Mouse (Mus musculus) hindbrain, postnatal 0 days (tissue): ENCODE results near the gene Arrdc2. TPM values are rescaled to one million over a fixed set of nuclear protein-coding genes. Genes with fewer than 3 reads are reported as not detected.

Experiments
- ATAC-seq: fragments of 200-750 bp; cut with Nextera tagmentation; 2 replicates; pipeline ENCODE4 v1.8.0; 2017; ENCODE audit warnings: mild to moderate bottlenecking, moderate TSS enrichment, moderate library complexity
- DNase-seq: peaks from one replicate; pipeline ENCODE4 v3.0.0-alpha.2; 2015; ENCODE audit warnings: low spot score
- H3K27ac ChIP-seq: fragments of 300-500 bp; sonication (generic); 2 replicates; pipeline ENCODE4 v1.5.1; 2014; ENCODE audit warnings: mild to moderate bottlenecking
- H3K27me3 ChIP-seq: fragments of 300-500 bp; sonication (generic); 2 replicates; pipeline ENCODE4 v1.6.1; 2014; ENCODE audit warnings: low read length, mixed read lengths; ENCODE audit not compliant: insufficient read depth
- H3K36me3 ChIP-seq: fragments of 300-500 bp; sonication (generic); 2 replicates; pipeline ENCODE4 v1.6.1; 2014; ENCODE audit warnings: low read length, mixed read lengths; ENCODE audit not compliant: insufficient read depth
- H3K4me1 ChIP-seq: fragments of 300-500 bp; sonication (generic); 2 replicates; pipeline ENCODE4 v1.6.1; 2014; ENCODE audit warnings: antibody characterized with exemption, low read length, mixed read lengths; ENCODE audit not compliant: insufficient read depth
- H3K4me2 ChIP-seq: fragments of 300-500 bp; sonication (generic); 2 replicates; pipeline ENCODE4 v1.6.1; 2014; ENCODE audit warnings: low read depth, mild to moderate bottlenecking, low read length, moderate library complexity, mixed read lengths
- H3K4me3 ChIP-seq: fragments of 300-500 bp; sonication (generic); 2 replicates; pipeline ENCODE4 v1.5.1; 2014; ENCODE audit warnings: low read length
- H3K9ac ChIP-seq: fragments of 300-500 bp; sonication (generic); replicated peaks from 2 replicates; pipeline ENCODE4 v1.6.1; 2014; ENCODE audit warnings: mild to moderate bottlenecking, low read length, moderate library complexity, mixed read lengths
- H3K9me3 ChIP-seq: fragments of 300-500 bp; sonication (generic); 2 replicates; pipeline ENCODE4 v1.6.1; 2016; ENCODE audit warnings: low read length, mixed read lengths
- CTCF ChIP-seq: IDR thresholded peaks from 2 replicates; pipeline ENCODE4 v1.5.1; 2016; ENCODE audit warnings: antibody characterized with exemption, control low read depth, low read depth
- WGBS: fragments of 180-500 bp; shearing (Covaris S2); extraction: QIAGEN DNeasy Blood & Tissue Kit; methylation state at CpG from one replicate; pipeline ENCODE4 v1.1.7; 2014; 5-methylcytosine and 5-hydroxymethylcytosine counted together
- microRNA-seq, 2 experiments: library from miRNA; unstranded; fragments of <30 nt; microRNA quantifications; one replicate each; pipeline ENCODE4; 2016
- polyA plus RNA-seq: library from polyadenylated mRNA; unstranded; fragments of >200 nt; fragmentation: Nextera tagmentation; extraction: Ambion mirVana; gene quantifications from 2 replicates; pipeline ENCODE4 v1.2.1, GENCODE M21; 2015
- total RNA-seq: library from RNA; depleted of rRNA; stranded (reverse); fragments of >200 nt; gene quantifications from 2 replicates; pipeline ENCODE4 v1.2.3, GENCODE M21; 2014; rRNA removed

Gene Arrdc2
- total and polyA plus RNA-seq, 2 experiments from 2014 or later = 4.6 to 17.1 TPM

DNA sequence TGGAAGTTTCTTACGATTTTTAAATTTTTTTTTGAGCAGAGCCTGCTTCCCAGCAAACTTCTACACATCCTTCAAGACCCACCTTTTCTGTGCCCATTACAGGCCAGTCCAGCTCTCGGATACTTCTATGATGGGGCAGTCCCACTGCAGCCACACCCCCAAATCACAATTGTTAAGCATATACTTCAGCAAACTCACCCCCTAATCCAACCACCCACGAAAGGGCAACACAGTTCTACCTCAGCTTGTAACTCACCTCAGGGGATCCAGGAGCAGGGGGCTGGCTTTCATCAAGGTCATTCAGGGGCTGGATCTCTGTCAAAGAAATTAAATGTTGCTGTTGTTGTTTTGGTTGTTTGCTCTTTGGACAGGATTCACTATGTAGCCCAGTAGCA is 52.5 kb downstream of the Arrdc2 start:
- H3K4me2 ChIP-seq = no peak overlapping the region
- H3K9me3 ChIP-seq = no peaks in the 10 kb centered on the region
- H3K4me3 ChIP-seq = no peak overlapping the region
- no peak overlapping the region for H3K27ac ChIP-seq
- peaks cover 6% of the 10 kb centered on the region for H3K4me1 ChIP-seq
- TF ChIP-seq CTCF = no peak
- no peak for ATAC-seq
- H3K36me3 ChIP-seq = peaks cover 43% of the 10 kb centered on the region
- no peak overlapping the region for H3K9ac ChIP-seq
- no peak for DNase-seq
- no peaks in the 10 kb centered on the region for H3K27me3 ChIP-seq
- 94% methylated on average over 3 of the region's 3 CpGs for WGBS

DNA sequence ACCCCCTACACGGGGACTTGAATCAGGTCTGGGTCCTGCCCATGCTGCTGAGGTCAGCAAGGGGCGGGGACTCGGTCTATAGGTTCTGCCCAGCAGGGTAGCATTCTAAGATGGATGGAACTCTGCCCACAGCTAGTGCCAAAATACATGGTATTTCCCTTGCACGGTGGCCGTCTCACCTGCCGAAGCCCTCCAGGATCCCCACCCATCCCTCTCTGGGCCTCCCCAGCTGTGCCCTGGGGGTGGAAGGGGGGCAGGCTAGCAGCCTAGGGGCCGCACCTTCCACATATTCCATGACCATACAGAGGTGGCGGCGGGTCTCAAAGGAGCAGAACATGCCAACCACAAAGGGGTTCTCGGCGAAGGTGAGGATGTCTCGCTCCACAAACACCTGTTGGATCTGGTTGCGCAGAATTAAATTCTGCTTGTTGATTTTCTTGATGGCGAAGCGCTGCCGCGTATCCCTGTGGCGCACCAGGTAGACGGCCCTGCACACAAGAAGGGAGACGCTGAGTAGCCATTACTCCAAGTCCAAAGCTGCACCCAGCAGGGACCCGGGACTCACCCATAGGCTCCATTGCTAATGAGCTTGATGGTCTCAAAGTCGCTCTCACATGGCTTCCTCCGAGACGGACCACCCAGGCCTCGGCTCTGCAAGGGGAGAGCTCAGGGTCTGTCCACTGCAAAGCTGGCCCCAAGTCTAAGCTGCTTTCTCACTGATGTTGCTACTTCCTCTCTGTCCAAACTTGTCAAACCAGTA is 53.0 kb downstream of the Arrdc2 start:
- Histone ChIP-seq H3K4me3 (no peak overlapping the region), H3K9me3 (no peaks in the 10 kb centered on the region), H3K36me3 (peaks cover 46% of the 10 kb centered on the region), H3K4me2 (no peak overlapping the region), H3K4me1 (peaks cover 6% of the 10 kb centered on the region), H3K27ac (no peak overlapping the region), H3K27me3 (no peaks in the 10 kb centered on the region), H3K9ac (no peak overlapping the region)
- DNase-seq = no peak
- 90% methylated on average over 25 of the region's 25 CpGs for WGBS
- no peak for TF ChIP-seq CTCF
- ATAC-seq = no peak

Small RNA genes lying within 50 kb of the gene (microRNA-seq; reads per million reads assigned to microRNA genes)
- 0.36 to 0.88 reads per million in 2 experiments for gene Mir7240

Other genes with a start within 250 kb of the Arrdc2 start
- 152 and 207 TPM in 2 replicates for gene Isyna1, start 245.3 kb downstream of the Arrdc2 start, total RNA-seq
- gene Isyna1, start 245.3 kb downstream of the Arrdc2 start, polyA plus RNA-seq = 99.3 and 113 TPM in 2 replicates
- gene Ssbp4, start 230.8 kb downstream of the Arrdc2 start, total RNA-seq = 248 and 349 TPM in 2 replicates
- 188 and 189 TPM in 2 replicates for gene Ssbp4, start 230.8 kb downstream of the Arrdc2 start, polyA plus RNA-seq
- gene Lrrc25, start 223.6 kb downstream of the Arrdc2 start, total RNA-seq = 0.65 and 3.3 TPM in 2 replicates
- 1.3 and 1.5 TPM in 2 replicates for gene Lrrc25, start 223.6 kb downstream of the Arrdc2 start, polyA plus RNA-seq
- 1.7 TPM in 1 of 2 replicates, not detected in the other for gene Gdf15, start 207.3 kb downstream of the Arrdc2 start, total RNA-seq
- 0.25 and 0.41 TPM in 2 replicates for gene Gdf15, start 207.3 kb downstream of the Arrdc2 start, polyA plus RNA-seq
- gene Pgpep1, start 179.3 kb downstream of the Arrdc2 start, total RNA-seq = 65.7 and 68.4 TPM in 2 replicates
- gene Pgpep1, start 179.3 kb downstream of the Arrdc2 start, polyA plus RNA-seq = 44.2 and 56.5 TPM in 2 replicates
- gene Lsm4, start 166.5 kb downstream of the Arrdc2 start, total RNA-seq = 301 and 453 TPM in 2 replicates
- gene Lsm4, start 166.5 kb downstream of the Arrdc2 start, polyA plus RNA-seq = 188 and 190 TPM in 2 replicates
- 486 and 650 TPM in 2 replicates for gene Jund, start 140.8 kb downstream of the Arrdc2 start, total RNA-seq
- gene Jund, start 140.8 kb downstream of the Arrdc2 start, polyA plus RNA-seq = 90.4 and 96.3 TPM in 2 replicates
- gene Iqcn, start 136.3 kb downstream of the Arrdc2 start, total RNA-seq = 0.05 and 0.18 TPM in 2 replicates
- gene Iqcn, start 136.3 kb downstream of the Arrdc2 start, polyA plus RNA-seq = 0.05 and 0.08 TPM in 2 replicates
- gene Gm3336, start 121.2 kb downstream of the Arrdc2 start, total RNA-seq = not detected in 2 replicates
- not detected in 2 replicates for gene Gm3336, start 121.2 kb downstream of the Arrdc2 start, polyA plus RNA-seq
- gene Pde4c, start 116.0 kb downstream of the Arrdc2 start, total RNA-seq = 0.26 and 0.72 TPM in 2 replicates
- gene Pde4c, start 116.0 kb downstream of the Arrdc2 start, polyA plus RNA-seq = 0.20 and 0.31 TPM in 2 replicates
- gene Rab3a, start 85.0 kb downstream of the Arrdc2 start, total RNA-seq = 610 and 693 TPM in 2 replicates
- gene Rab3a, start 85.0 kb downstream of the Arrdc2 start, polyA plus RNA-seq = 693 and 724 TPM in 2 replicates
- gene Mpv17l2, start 78.8 kb downstream of the Arrdc2 start, total RNA-seq = 37.2 and 53.9 TPM in 2 replicates
- gene Mpv17l2, start 78.8 kb downstream of the Arrdc2 start, polyA plus RNA-seq = 56.1 and 63.3 TPM in 2 replicates
- 162 and 176 TPM in 2 replicates for gene Pik3r2, start 63.0 kb downstream of the Arrdc2 start, total RNA-seq
- 101 and 103 TPM in 2 replicates for gene Pik3r2, start 63.0 kb downstream of the Arrdc2 start, polyA plus RNA-seq
- gene Mast3, start 34.7 kb downstream of the Arrdc2 start, total RNA-seq = 35.2 and 42.1 TPM in 2 replicates
- gene Mast3, start 34.7 kb downstream of the Arrdc2 start, polyA plus RNA-seq = 16.2 and 16.7 TPM in 2 replicates
- gene Il12rb1, start 31.3 kb downstream of the Arrdc2 start, total RNA-seq = not detected in 2 replicates
- gene Il12rb1, start 31.3 kb downstream of the Arrdc2 start, polyA plus RNA-seq = not detected in 2 replicates
- gene Kcnn1, start 23.5 kb upstream of the Arrdc2 start, total RNA-seq = 29.8 and 33.6 TPM in 2 replicates
- 7.8 and 10.8 TPM in 2 replicates for gene Kcnn1, start 23.5 kb upstream of the Arrdc2 start, polyA plus RNA-seq
- 36.0 and 45.1 TPM in 2 replicates for gene Ccdc124, start 34.2 kb upstream of the Arrdc2 start, total RNA-seq
- gene Ccdc124, start 34.2 kb upstream of the Arrdc2 start, polyA plus RNA-seq = 145 and 154 TPM in 2 replicates
- 2.5 and 2.8 TPM in 2 replicates for gene Slc5a5, start 53.0 kb upstream of the Arrdc2 start, total RNA-seq
- 4.2 and 4.3 TPM in 2 replicates for gene Slc5a5, start 53.0 kb upstream of the Arrdc2 start, polyA plus RNA-seq
- 1,411 and 1,940 TPM in 2 replicates for gene Rpl18a, start 57.7 kb upstream of the Arrdc2 start, total RNA-seq
- gene Rpl18a, start 57.7 kb upstream of the Arrdc2 start, polyA plus RNA-seq = 2,686 and 2,710 TPM in 2 replicates
- 98.1 and 98.6 TPM in 2 replicates for gene Map1s, start 66.2 kb upstream of the Arrdc2 start, total RNA-seq
- gene Map1s, start 66.2 kb upstream of the Arrdc2 start, polyA plus RNA-seq = 52.3 and 54.4 TPM in 2 replicates